In genomic region chr3:63196565-63196964, GRCm38 (mm10) we compare ENCODE assay signal across 23 mouse cellular contexts. TPM values are rescaled to one million over a fixed set of nuclear protein-coding genes. Genes with fewer than 3 reads are reported as not detected.
DNase-seq lines count a peak whose midpoint lies in the region; ATAC-seq lines count a peak whose summit lies in the region.
"Had no signal": no experiment of that assay in that cellular context is flagged by ENCODE, and none has a peak within 500 bp of the region (broad histone marks: within the 10 kb centered on the region; RNA-seq: fewer than 3 reads in every experiment).

No protein-coding gene starts in this region.

- no peaks in the 10 kb centered on the region for H3K9me3 ChIP-seq in forebrain, embryonic 16.5 days (ENCODE audit: control insufficient read depth, low read length)
- no peaks in the 10 kb centered on the region for H3K9me3 ChIP-seq in forebrain, embryonic 14.5 days (replicated peaks; ENCODE audit: control insufficient read depth, low read length)
- H3K9me3 ChIP-seq: heart, embryonic 13.5 days; stomach, embryonic 15.5 days had no signal

- intact Hi-C loops in left cerebral cortex, postnatal 25 days (cut with DNase I), result no loop called here
- intact Hi-C loops in heart, postnatal 36 days (cut with DNase I), result no loop called here

- DNase-seq in forebrain, embryonic 14.5 days (ENCODE audit: low spot score), result no peak
- peak; percentile 21 for DNase-seq in right cerebral cortex, adult 18-20 months
- no peak for DNase-seq in right cerebral cortex, postnatal 25 days
- DNase-seq in left cerebral cortex, postnatal 25 days (ENCODE audit: low spot score in 2 of 2), result peak; percentile 6 to 72
- no peak for DNase-seq in heart, postnatal 36 days
- no peak for DNase-seq in thymus, postnatal 4 days
- no peak for DNase-seq in gastrocnemius, postnatal 10 days
- DNase-seq: adrenal gland, postnatal 10 days; cerebellum, adult 11-12 months; cerebellum, postnatal 36 days; heart, adult 18-20 months; kidney, adult 8-10 months; kidney, postnatal 14 days; thymus, postnatal 14 days had no signal

- no peaks in the 10 kb centered on the region for H3K27me3 ChIP-seq in forebrain, embryonic 16.5 days (replicated peaks; ENCODE audit: control insufficient read depth, insufficient read depth, low read length)
- H3K27me3 ChIP-seq in forebrain, embryonic 14.5 days (replicated peaks; ENCODE audit: control insufficient read depth, insufficient read depth, low read length), result no peaks in the 10 kb centered on the region
- H3K27me3 ChIP-seq: heart, embryonic 13.5 days; stomach, embryonic 15.5 days had no signal

- peak; percentile 71; the same call in 1 of the 2 replicates for ATAC-seq in forebrain, embryonic 16.5 days
- no peak for ATAC-seq in forebrain, embryonic 14.5 days
- ATAC-seq: CD4-positive, CD25-positive, alpha-beta regulatory T cell, adult 4 months; Patski had no signal

- no peak overlapping the region for H3K4me3 ChIP-seq in forebrain, embryonic 16.5 days (replicated peaks; ENCODE audit: low read length)
- H3K4me3 ChIP-seq in forebrain, embryonic 14.5 days (ENCODE audit: low read depth, low read length), result no peak overlapping the region
- H3K4me3 ChIP-seq: heart, embryonic 13.5 days; stomach, embryonic 15.5 days had no signal

- H3K4me2 ChIP-seq in forebrain, embryonic 16.5 days (ENCODE audit: low read length), result no peak overlapping the region
- H3K4me2 ChIP-seq in forebrain, embryonic 14.5 days (ENCODE audit: low read length), result no peak overlapping the region
- H3K4me2 ChIP-seq: heart, embryonic 13.5 days; hindbrain, embryonic 14.5 days; midbrain, embryonic 11.5 days; stomach, embryonic 15.5 days had no signal

- WGBS in forebrain, embryonic 16.5 days, result 70% methylated on average over 3 of the region's 3 CpGs
- 86% methylated on average over 3 of the region's 3 CpGs for WGBS in forebrain, embryonic 14.5 days

- no peaks in the 10 kb centered on the region for H3K36me3 ChIP-seq in forebrain, embryonic 16.5 days (ENCODE audit: control insufficient read depth, insufficient read depth)
- no peaks in the 10 kb centered on the region for H3K36me3 ChIP-seq in forebrain, embryonic 14.5 days (ENCODE audit: control insufficient read depth, insufficient read depth, low read length)
- H3K36me3 ChIP-seq: heart, embryonic 13.5 days; stomach, embryonic 15.5 days had no signal

- H3K4me1 ChIP-seq in forebrain, embryonic 16.5 days (replicated peaks; ENCODE audit: control insufficient read depth, insufficient read depth, low read length), result no peaks in the 10 kb centered on the region
- no peaks in the 10 kb centered on the region for H3K4me1 ChIP-seq in forebrain, embryonic 14.5 days (ENCODE audit: control insufficient read depth, insufficient read depth, low read length)
- H3K4me1 ChIP-seq: heart, embryonic 13.5 days; stomach, embryonic 15.5 days had no signal

- H3K9ac ChIP-seq in forebrain, embryonic 16.5 days (replicated peaks; ENCODE audit: low read depth, low read length), result no peak overlapping the region
- H3K9ac ChIP-seq in forebrain, embryonic 14.5 days (ENCODE audit: low read length), result no peak overlapping the region
- H3K9ac ChIP-seq: heart, embryonic 13.5 days; hindbrain, embryonic 14.5 days; liver, embryonic 14.5 days; stomach, embryonic 15.5 days had no signal

- H3K27ac ChIP-seq in forebrain, embryonic 16.5 days (ENCODE audit: low read length), result no peak overlapping the region
- no peak overlapping the region for H3K27ac ChIP-seq in forebrain, embryonic 14.5 days (ENCODE audit: low read depth, low read length)
- H3K27ac ChIP-seq: heart, embryonic 13.5 days; hindbrain, embryonic 14.5 days; liver, embryonic 14.5 days; macrophage; stomach, embryonic 15.5 days had no signal

RNA-seq across cellular contexts. Expression of gene Mme, which starts 44.8 kb away (rescaled TPM):
- polyA plus RNA-seq in forebrain, embryonic 16.5 days (2015; fragmentation: Nextera tagmentation; extraction: Ambion mirVana), result 3.5 and 4.2 TPM in 2 replicates
- 4.0 and 4.3 TPM in 2 replicates for polyA plus RNA-seq in forebrain, embryonic 14.5 days (2014; fragmentation: Nextera tagmentation; extraction: Ambion mirVana)
- 10 to 100 TPM in 1 of 2 experiments, 1 to 10 TPM in 1; 6.0 to 14.4 TPM for total RNA-seq in left cerebral cortex, postnatal 25 days (2021)
- total RNA-seq in heart, postnatal 36 days (2021), result 10 to 100 TPM; 13.8 to 14.9 TPM
- total RNA-seq in gastrocnemius, postnatal 10 days (2021), result 10 to 100 TPM; 10.1 to 11.1 TPM
- polyA plus RNA-seq: CD4-positive, CD25-positive, alpha-beta regulatory T cell, adult 4 months; macrophage had no signal

Comparison
In these comparisons a context has a peak if more than half of its experiments do, and no peak if none do; other contexts are left out.
1. DNase-seq: peak in right cerebral cortex, adult 18-20 months (single experiment) and left cerebral cortex, postnatal 25 days (2 of 2); none in forebrain, embryonic 14.5 days (single experiment), right cerebral cortex, postnatal 25 days (single experiment), heart, postnatal 36 days (0 of 2), thymus, postnatal 4 days (single experiment) and gastrocnemius, postnatal 10 days (single experiment).